Mouse (Mus musculus): ENCODE measurements around the gene C2cd3.
A peak's percentile ranks its signal among the peaks of the same experiment; 100 is the strongest.

C2cd3 gene

GRCm38 (mm10) chr7:100402715-100403114 is 30.7 kb downstream of the C2cd3 start:
- no peak for DNase-seq (ENCODE audit: low read depth, low spot score)

GRCm38 (mm10) chr7:100407677-100408076 is 35.6 kb downstream of the C2cd3 start:
- no peak for DNase-seq (ENCODE audit: low read depth, low spot score)

- no peak for DNase-seq (ENCODE audit: low read depth, low spot score)
These were observed 36.7 kb downstream of the C2cd3 start for GRCm38 (mm10) chr7:100408684-100409083.

GRCm38 (mm10) chr7:100425795-100426194 is 53.8 kb downstream of the C2cd3 start:
- DNase-seq (ENCODE audit: low read depth, low spot score), result no peak

- DNase-seq (ENCODE audit: low read depth, low spot score), result peak; percentile 62
These were observed 57.1 kb downstream of the C2cd3 start for GRCm38 (mm10) chr7:100429102-100429501.

GRCm38 (mm10) chr7:100429911-100430310 is 57.9 kb downstream of the C2cd3 start:
- no peak for DNase-seq (ENCODE audit: low read depth, low spot score)

GRCm38 (mm10) chr7:100431103-100431502 is 59.1 kb downstream of the C2cd3 start:
- DNase-seq (ENCODE audit: low read depth, low spot score), result peak; percentile 39

- no peak for DNase-seq (ENCODE audit: low read depth, low spot score)
These were observed 61.3 kb downstream of the C2cd3 start for GRCm38 (mm10) chr7:100433295-100433694.

GRCm38 (mm10) chr7:100443728-100444127 is 71.7 kb downstream of the C2cd3 start:
- DNase-seq (ENCODE audit: low read depth, low spot score), result no peak

GRCm38 (mm10) chr7:100446271-100446670 is 74.2 kb downstream of the C2cd3 start:
- DNase-seq (ENCODE audit: low read depth, low spot score), result no peak

- DNase-seq (ENCODE audit: low read depth, low spot score), result no peak
These were observed 76.5 kb downstream of the C2cd3 start for GRCm38 (mm10) chr7:100448530-100448929.

GRCm38 (mm10) chr7:100448985-100449384 is 77.0 kb downstream of the C2cd3 start:
- DNase-seq (ENCODE audit: low read depth, low spot score), result no peak

GRCm38 (mm10) chr7:100458153-100458552 is 86.1 kb downstream of the C2cd3 start:
- no peak for DNase-seq (ENCODE audit: low read depth, low spot score)

- DNase-seq (ENCODE audit: low read depth, low spot score), result no peak
These were observed 87.8 kb downstream of the C2cd3 start for GRCm38 (mm10) chr7:100459862-100460261.

GRCm38 (mm10) chr7:100461621-100462151 is 89.7 kb downstream of the C2cd3 start:
- DNase-seq (ENCODE audit: low read depth, low spot score), result peak; percentile 86

- no peak for DNase-seq (ENCODE audit: low read depth, low spot score)
These were observed 91.2 kb downstream of the C2cd3 start for GRCm38 (mm10) chr7:100463194-100463593.

- no peak for DNase-seq (ENCODE audit: low read depth, low spot score)
These were observed 91.7 kb downstream of the C2cd3 start for GRCm38 (mm10) chr7:100463757-100464156.

- no peak for DNase-seq (ENCODE audit: low read depth, low spot score)
These were observed 92.2 kb downstream of the C2cd3 start for GRCm38 (mm10) chr7:100464248-100464647.

- DNase-seq (ENCODE audit: low read depth, low spot score), result peak; percentile 47
These were observed 93.2 kb downstream of the C2cd3 start for GRCm38 (mm10) chr7:100465248-100465647.

GRCm38 (mm10) chr7:100465656-100466309 is 93.8 kb downstream of the C2cd3 start:
- peak; percentile 93 for DNase-seq (ENCODE audit: low read depth, low spot score)

GRCm38 (mm10) chr7:100466781-100467510 is 94.9 kb downstream of the C2cd3 start:
- no peak for DNase-seq (ENCODE audit: low read depth, low spot score)

- no peak for DNase-seq (ENCODE audit: low read depth, low spot score)
These were observed 96.7 kb downstream of the C2cd3 start for GRCm38 (mm10) chr7:100468761-100469160.

- no peak for DNase-seq (ENCODE audit: low read depth, low spot score)
These were observed 97.5 kb downstream of the C2cd3 start for GRCm38 (mm10) chr7:100469502-100469901.
